Mouse (Mus musculus) macrophage (primary cell): Measurements from ENCODE around the gene Gcnt7. TPM values are rescaled to one million over a fixed set of nuclear protein-coding genes. Genes with fewer than 3 reads are reported as not detected.
A peak's percentile ranks its signal among the peaks of the same experiment; 100 is the strongest.

ENCODE experiments used
- H3K27ac ChIP-seq: fragments of 350-480 bp; formaldehyde crosslinking; 2 replicates; pipeline ENCODE4 v1.9.0; 2021
- H3K36me3 ChIP-seq: fragments of 350-480 bp; formaldehyde crosslinking; 2 replicates; pipeline ENCODE4 v1.9.0; 2021; ENCODE audit errors: inconsistent target
- H3K4me3 ChIP-seq: fragments of 350-480 bp; formaldehyde crosslinking; 2 replicates; pipeline ENCODE4 v1.9.0; 2021; ENCODE audit errors: inconsistent target
- H3K79me2 ChIP-seq: fragments of 350-480 bp; formaldehyde crosslinking; 2 replicates; pipeline ENCODE4 v1.9.0; 2021; ENCODE audit errors: inconsistent target
- WGBS: methylation state at CpG from one replicate; pipeline ENCODE4 v1.1.7; 2026; ENCODE audit warnings: inconsistent platforms; ENCODE audit not compliant: missing documents; 5-methylcytosine and 5-hydroxymethylcytosine counted together
- polyA plus RNA-seq: library from polyadenylated mRNA; stranded (reverse); fragments of 250-400 nt; gene quantifications from 3 replicates; pipeline ENCODE4 v1.2.4, GENCODE M21; 2018; ENCODE audit warnings: inconsistent platforms

The Gcnt7 gene
- polyA plus RNA-seq, 1 experiment from 2014 or later, result not detected

DNA sequence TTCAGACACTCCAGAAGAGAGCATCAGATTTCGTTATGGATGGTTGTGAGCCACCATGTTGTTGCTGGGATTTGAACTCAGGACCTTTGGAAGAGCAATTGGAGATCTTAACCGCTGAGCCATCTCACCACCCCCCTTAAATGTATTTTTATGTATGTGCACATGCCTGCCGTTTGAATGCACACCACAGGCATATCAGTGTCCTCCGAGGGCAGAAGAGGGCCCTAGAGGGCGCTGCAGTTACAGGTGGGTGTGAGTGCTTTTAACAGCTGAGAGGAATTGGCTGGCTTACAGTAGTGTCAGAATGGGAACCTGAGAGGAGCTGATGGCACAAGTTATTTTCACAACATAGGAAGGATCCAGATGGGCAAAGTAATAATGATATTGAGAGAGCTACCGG lies 16.6 kb upstream of the Gcnt7 start:
- no peaks in the 10 kb centered on the region for H3K79me2 ChIP-seq
- peaks cover 2% of the 10 kb centered on the region for H3K36me3 ChIP-seq
- no peak overlapping the region for H3K27ac ChIP-seq
- WGBS, result 34% methylated on average over 6 of the region's 6 CpGs
- H3K4me3 ChIP-seq, result no peak overlapping the region

DNA sequence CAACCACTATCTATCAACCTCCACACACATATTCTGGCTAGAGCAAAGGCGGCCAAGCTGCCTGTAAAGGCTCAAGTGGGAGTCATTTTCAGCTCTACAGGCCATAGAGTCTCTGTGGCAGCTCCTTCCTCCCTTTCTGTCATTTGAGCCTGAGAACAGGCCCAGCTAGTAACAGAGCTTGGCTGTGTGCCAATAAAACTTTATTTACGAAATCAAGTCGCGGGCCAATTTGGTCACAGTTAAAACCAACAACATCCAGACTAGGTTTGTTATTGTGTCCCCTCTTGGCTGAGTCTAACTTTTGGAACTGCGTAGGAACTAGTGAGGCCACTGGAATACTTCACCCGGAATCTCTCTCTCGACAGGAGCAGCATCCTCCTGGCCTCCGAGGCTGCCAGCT lies 15.2 kb upstream of the Gcnt7 start:
- H3K36me3 ChIP-seq, result peaks cover 16% of the 10 kb centered on the region
- H3K27ac ChIP-seq, result no peak overlapping the region
- no peaks in the 10 kb centered on the region for H3K79me2 ChIP-seq
- no peak overlapping the region for H3K4me3 ChIP-seq
- WGBS, result 81% methylated on average over 8 of the region's 8 CpGs

DNA sequence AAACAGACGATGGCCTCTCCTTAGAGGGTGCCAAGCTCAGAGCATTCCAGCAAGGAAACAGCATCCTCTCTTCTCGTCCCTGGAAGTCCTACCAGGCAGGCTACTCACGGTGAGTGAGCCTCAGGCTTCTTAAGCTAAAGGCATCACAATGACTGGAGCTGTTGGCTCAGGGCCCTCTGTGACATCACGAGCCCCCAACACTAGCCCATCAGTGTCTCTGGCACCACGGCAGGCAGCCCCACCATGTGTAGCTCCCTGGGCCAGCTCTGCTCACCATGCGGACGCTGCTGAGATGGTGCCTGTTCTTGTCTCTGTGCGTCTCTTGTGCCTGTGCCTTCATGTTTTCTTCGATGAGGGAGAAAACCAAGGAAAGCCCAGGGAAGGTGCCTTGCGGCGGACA lies 13.9 kb upstream of the Gcnt7 start, which contains the start of gene Fam209:
Fam209 (plus strand) TSS at position 203 of the 400 bp plus-strand sequence.
- Histone ChIP-seq H3K36me3 (peaks cover 29% of the 10 kb centered on the region), H3K4me3 (no peak within 1 kb of the TSS), H3K79me2 (no peaks in the 10 kb centered on the region), H3K27ac (no peak within 1 kb of the TSS)
- 88% methylated on average over 11 of the region's 11 CpGs for WGBS

DNA sequence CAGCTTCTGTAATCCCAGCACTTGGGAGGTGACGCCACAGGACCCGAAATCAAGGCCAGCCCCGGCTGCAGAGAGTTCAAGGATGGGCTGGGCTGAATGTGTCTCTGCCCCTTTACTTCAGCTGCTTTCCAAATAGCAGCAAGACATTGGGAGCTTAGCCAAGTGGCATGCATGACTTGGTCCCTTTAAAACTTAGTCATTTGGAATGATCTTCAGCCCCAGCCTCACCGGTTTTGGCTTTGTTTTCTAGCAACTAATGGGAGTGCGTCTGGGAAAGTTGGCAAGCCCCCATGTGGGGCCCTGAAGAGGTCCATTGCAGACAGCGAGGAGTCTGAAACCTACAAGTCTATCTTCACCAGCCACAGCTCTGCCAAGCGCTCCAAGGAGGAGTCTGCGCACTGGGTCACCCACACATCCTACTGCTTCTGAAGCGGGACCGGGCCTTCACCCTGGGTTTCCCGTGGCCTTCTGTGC lies 10.0 kb upstream of the Gcnt7 start:
- H3K4me3 ChIP-seq, result no peak overlapping the region
- H3K36me3 ChIP-seq, result peaks cover 66% of the 10 kb centered on the region
- no peaks in the 10 kb centered on the region for H3K79me2 ChIP-seq
- no peak overlapping the region for H3K27ac ChIP-seq
- WGBS, result 97% methylated on average over 11 of the region's 11 CpGs

DNA sequence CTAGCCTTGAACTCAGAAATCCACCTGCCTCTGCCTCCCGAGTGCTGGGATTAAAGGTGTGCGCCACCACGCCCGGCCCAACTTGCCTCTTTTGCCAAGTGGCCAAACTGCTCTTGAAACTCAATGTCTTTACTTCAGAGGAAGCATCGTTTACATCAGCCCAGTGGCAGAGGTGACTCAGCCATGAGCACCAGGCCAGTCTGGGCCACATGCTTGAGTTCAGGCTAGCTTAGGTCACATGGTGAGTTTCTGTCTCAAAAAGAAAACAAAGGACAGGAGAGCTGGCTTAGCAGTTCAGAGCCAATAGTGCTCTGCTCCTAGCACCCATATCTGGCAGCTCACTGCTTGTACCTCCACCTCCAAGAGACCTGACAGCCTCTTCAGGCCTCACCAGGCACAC lies 8.8 kb upstream of the Gcnt7 start:
- Histone ChIP-seq H3K27ac (0 out of 2 replicates have a peak overlapping the region, but pooled peaks have one; percentile 4), H3K79me2 (no peaks in the 10 kb centered on the region), H3K36me3 (peaks cover 78% of the 10 kb centered on the region), H3K4me3 (no peak overlapping the region)
- 81% methylated on average over 4 of the region's 5 CpGs for WGBS

DNA sequence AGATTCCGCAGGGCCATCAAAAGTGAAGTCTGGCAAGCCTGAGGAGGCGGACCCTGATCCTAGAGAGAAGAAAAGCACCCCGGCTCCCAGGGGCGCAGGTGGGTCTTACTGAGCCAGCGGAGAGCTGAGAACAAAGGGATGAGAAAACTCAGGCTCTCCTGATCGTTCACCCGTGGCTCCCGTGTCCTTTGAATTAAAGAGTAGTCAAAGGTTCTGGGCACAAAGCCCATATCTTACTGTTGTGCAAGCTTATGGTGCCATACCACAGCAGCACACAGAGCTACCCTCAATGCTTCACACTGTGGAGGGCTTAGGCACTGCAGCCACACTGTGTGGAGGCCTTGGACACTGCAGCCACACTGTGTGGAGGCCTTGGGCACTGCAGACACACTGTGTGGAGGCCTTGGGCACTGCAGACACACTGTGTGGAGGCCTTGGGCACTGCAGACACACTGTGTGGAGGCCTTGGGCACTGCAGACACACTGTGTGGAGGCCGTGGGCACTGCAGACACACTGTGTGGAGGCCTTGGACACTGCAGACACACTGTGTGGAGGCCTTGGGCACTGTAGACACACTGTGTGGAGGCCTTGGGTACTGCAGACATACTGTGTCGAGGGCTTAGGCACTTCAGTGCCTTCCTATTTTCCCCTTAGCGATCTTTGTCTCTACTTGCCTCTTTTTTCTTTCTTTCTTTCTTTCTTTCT lies 8.2 kb upstream of the Gcnt7 start:
- Histone ChIP-seq H3K79me2 (no peaks in the 10 kb centered on the region), H3K27ac (no peak overlapping the region), H3K36me3 (peaks cover 84% of the 10 kb centered on the region), H3K4me3 (no peak overlapping the region)
- WGBS, result 92% methylated on average over 11 of the region's 11 CpGs

DNA sequence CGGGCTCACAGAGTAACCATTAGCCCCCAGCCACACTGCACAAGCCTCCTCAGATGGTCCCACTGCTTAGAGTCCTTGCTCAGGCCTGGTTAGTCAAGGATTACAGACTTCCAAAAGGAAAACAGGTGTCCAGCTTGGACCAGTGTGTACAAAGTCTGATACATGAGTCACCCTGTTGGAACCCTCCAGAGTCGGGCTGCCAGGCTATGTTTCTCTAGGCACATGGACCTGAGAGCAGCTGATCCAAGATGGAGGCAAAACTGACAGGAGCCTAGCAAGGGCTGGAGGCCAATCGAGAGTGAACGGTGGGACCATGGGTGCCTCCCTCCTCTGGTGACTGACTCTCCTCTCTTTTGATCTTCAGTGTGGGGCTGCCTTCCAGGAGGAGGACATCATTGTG lies 4.4 kb upstream of the Gcnt7 start:
- H3K79me2 ChIP-seq, result peaks cover 16% of the 10 kb centered on the region; the same call in 1 of the 2 replicates
- H3K36me3 ChIP-seq, result peaks cover 88% of the 10 kb centered on the region
- 97% methylated on average over 4 of the region's 4 CpGs for WGBS
- no peak overlapping the region for H3K27ac ChIP-seq
- H3K4me3 ChIP-seq, result no peak overlapping the region

DNA sequence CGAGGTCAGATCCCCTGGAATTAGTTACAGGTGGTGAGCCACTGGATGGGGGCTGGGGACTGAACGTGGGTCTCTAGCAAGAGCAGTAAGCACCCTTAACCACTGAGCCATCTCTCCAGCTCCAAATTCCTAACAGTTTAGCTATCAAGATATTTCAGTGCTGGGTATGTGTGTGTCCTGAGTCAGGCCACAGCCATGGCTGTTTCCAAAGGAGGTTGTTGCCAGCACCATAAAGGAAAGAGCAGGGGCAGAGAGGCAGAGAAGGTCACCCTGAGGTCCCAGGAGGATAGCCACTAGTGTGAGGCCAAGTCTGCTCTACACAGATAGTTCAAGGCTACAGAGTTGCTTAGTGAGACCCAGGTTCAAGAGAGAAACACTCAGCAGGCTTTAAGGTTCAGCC lies 2.3 kb upstream of the Gcnt7 start:
- WGBS, result 89% methylated on average over 2 of the region's 2 CpGs
- H3K36me3 ChIP-seq, result peaks cover 88% of the 10 kb centered on the region

DNA sequence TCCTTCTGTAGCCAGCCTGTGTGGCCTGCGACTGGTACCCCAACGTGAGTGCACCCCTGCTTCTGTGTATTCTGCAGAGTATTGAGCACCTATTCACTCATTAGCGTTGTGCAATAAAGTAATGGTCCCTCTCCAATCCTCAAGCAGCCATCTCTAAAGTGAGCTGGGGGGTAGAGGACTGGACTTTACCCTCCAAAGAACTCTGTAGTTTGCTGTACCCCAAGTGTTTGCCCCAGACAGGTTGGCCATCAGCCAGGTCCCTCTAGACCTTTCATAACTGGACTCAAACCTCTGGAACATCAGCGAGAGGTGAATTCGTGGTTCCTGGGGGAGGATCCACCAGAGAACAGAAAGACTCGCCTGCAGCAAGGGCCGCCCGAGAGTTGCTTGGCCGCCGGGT lies 5.9 kb downstream of the Gcnt7 start:
- 92% methylated on average over 10 of the region's 10 CpGs for WGBS
- peaks cover 57% of the 10 kb centered on the region; the same call in 1 of the 2 replicates for H3K79me2 ChIP-seq
- no peak overlapping the region for H3K27ac ChIP-seq
- peaks cover 88% of the 10 kb centered on the region for H3K36me3 ChIP-seq
- H3K4me3 ChIP-seq, result no peak overlapping the region

More for the DNA sequence above, 2.3 kb upstream of the Gcnt7 start:
- no peak overlapping the region for H3K4me3 ChIP-seq
- H3K27ac ChIP-seq, result no peak overlapping the region
- peaks cover 38% of the 10 kb centered on the region; the same call in 1 of the 2 replicates for H3K79me2 ChIP-seq

DNA sequence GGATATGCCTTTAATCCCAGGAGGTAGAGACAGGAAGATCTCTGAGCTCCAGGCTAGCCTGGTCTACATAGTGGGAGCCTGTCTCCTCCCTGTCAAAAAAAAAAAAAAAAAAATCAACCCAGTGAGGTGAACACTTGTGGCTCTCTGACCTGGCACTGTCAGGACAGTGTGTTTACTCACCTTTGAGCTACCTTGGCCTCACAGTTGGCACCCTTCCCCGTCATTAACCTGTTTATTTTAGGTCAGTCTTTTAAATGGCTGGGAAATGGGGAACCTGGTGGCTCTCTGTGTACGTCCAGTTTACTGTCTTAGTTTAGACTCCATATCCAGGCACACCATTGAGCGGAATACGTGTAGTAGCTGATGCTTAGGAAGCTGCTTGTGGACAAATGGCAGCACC lies 6.4 kb downstream of the Gcnt7 start:
- Histone ChIP-seq H3K27ac (no peak overlapping the region), H3K79me2 (peaks cover 53% of the 10 kb centered on the region; the same call in 1 of the 2 replicates)
- WGBS, result 100% methylated on average over 4 of the region's 4 CpGs

DNA sequence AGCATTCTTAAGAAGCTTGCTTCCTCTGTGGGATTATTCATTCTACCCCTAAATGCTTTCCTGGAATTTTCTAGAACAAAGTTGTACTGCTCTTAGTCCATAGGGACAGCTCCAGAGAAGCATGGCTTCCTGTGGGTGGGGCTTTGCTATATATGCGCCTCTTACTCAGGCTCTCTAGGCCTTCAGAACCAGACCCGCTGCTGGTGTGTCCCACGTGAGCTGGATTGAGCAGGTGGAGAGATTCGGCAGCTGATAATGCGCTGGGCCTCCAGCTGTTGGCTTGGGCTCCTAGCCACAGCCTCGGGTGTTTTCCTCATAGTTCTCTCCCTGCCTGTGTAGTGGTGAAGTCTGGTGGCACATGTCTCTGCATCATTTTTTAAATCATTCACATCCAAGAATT lies 7.8 kb downstream of the Gcnt7 start:
- peaks cover 44% of the 10 kb centered on the region; the same call in 1 of the 2 replicates for H3K79me2 ChIP-seq
- H3K27ac ChIP-seq, result no peak overlapping the region
- H3K4me3 ChIP-seq, result no peak overlapping the region
- WGBS, result 91% methylated on average over 6 of the region's 6 CpGs
- peaks cover 89% of the 10 kb centered on the region for H3K36me3 ChIP-seq

More for the DNA sequence above, 6.4 kb downstream of the Gcnt7 start:
- H3K4me3 ChIP-seq, result no peak overlapping the region
- peaks cover 88% of the 10 kb centered on the region for H3K36me3 ChIP-seq

DNA sequence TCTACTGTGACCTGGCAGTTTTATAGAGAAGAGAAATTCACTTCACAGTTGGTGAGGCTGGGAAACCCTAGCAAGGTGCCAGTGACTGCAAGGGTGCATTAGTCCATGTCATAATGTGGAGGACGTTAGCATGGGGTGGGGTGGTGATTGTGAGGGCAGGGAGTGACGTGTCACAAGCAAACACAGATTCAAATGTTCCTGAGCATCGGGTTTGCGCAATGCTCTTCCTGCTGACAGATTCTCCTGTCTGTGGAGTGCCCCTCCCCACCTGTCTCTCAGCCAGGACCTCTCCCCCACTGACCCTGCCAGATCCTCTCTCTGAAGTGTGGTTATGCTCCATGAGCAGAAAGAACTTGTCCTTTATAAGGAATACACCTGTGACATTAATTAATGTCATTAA lies 10.1 kb downstream of the Gcnt7 start:
- Histone ChIP-seq H3K36me3 (peaks cover 95% of the 10 kb centered on the region), H3K27ac (no peak overlapping the region), H3K79me2 (peaks cover 48% of the 10 kb centered on the region), H3K4me3 (no peak overlapping the region)
- 69% methylated on average over 4 of the region's 4 CpGs for WGBS

DNA sequence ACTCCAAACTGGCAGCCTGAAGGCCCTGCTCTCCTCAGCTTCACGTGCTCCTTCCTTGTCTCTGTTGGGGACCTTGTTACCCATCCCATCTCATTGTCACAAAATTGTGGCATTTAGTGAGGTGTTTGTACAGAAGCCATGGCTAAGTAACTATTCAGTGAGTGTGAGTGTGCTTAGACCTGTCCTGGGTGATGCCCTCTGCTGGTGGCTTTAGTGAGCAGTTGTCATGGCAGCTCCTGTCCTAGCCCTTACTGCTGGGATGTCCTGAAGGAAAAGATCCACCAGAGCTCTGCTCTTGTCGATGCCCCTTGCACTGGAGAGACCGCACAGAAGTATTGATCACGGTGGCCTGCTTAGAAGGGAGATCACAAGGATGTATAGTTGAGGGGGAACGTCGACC lies 11.1 kb downstream of the Gcnt7 start:
- Histone ChIP-seq H3K4me3 (no peak overlapping the region), H3K36me3 (peaks cover 85% of the 10 kb centered on the region), H3K27ac (no peak overlapping the region), H3K79me2 (peaks cover 56% of the 10 kb centered on the region)
- 96% methylated on average over 6 of the region's 6 CpGs for WGBS

DNA sequence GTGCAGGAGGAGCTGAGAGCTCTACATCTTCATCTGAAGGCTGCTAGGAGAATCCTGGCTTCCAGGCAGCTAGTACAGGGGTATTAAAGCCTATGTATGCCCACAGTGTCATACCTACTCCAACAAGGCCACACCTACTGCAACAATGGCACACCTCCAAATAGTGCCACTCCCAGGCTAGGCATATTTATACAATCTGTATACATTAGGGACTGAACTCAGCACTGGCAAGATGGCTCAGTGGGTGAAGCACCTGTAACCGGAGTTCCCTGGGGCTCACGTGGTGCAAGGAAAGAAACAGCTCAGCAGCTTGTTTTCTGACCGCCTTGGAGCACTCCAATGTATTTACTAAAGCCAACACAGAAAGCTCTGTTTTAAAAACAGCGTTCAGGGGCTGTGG lies 12.8 kb downstream of the Gcnt7 start:
- peaks cover 71% of the 10 kb centered on the region for H3K36me3 ChIP-seq

DNA sequence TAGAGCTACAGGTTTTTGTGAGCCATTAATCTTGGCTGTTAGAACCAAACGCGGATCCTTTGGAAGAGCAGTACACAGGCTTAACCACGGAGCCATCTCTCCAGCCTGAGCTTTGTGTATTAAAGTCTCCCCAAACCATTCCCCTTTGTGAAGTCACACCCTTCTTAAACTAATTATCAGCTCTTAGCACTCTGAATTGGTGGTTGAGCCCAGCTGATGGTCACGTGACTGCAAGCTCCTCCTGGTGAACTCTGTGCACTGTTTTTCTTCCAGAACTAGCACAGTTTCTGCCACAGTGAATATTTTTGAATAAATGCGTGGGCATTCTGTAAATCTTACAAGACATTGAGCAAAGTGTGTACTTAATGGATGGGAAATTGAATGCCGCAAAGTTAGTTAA lies 17.2 kb downstream of the Gcnt7 start:
- WGBS, result 37% methylated on average over 6 of the region's 6 CpGs

More for the DNA sequence above, 12.8 kb downstream of the Gcnt7 start:
- Histone ChIP-seq H3K27ac (no peak overlapping the region), H3K4me3 (no peak overlapping the region), H3K79me2 (peaks cover 73% of the 10 kb centered on the region)
- 90% methylated on average over 4 of the region's 4 CpGs for WGBS

More for the DNA sequence above, 17.2 kb downstream of the Gcnt7 start:
- H3K36me3 ChIP-seq, result peaks cover 26% of the 10 kb centered on the region
- H3K27ac ChIP-seq, result peak overlapping the region; percentile 81
- peaks cover 62% of the 10 kb centered on the region for H3K79me2 ChIP-seq
- peak overlapping the region; percentile 99 for H3K4me3 ChIP-seq
